Mouse (Mus musculus) embryonic facial prominence, embryonic 14.5 days (tissue): ENCODE measurements around the gene Bbs7. TPM values are rescaled to one million over a fixed set of nuclear protein-coding genes. Genes with fewer than 3 reads are reported as not detected.
"Not testable (repeated sequence)": the region's sequence is repeated elsewhere in the genome, so short reads cannot be mapped to it uniquely, and the experiment has no call there.

ENCODE experiments used
- ATAC-seq: fragments of 200-750 bp; cut with Nextera tagmentation; 2 replicates; pipeline ENCODE4 v1.8.0; 2017; ENCODE audit warnings: low read depth, moderate number of reproducible peaks, moderate TSS enrichment
- DNase-seq: peaks from one replicate; pipeline ENCODE4 v3.0.0-alpha.2; 2015; ENCODE audit warnings: low spot score
- H3K27ac ChIP-seq: fragments of 300-500 bp; sonication (generic); replicated peaks from 2 replicates; pipeline ENCODE4 v1.5.1; 2014; ENCODE audit warnings: low read depth, mild to moderate bottlenecking, low read length, moderate library complexity
- H3K27me3 ChIP-seq: fragments of 300-500 bp; sonication (generic); replicated peaks from 2 replicates; pipeline ENCODE4 v1.6.1; 2014; ENCODE audit warnings: low read length; ENCODE audit not compliant: control insufficient read depth, insufficient read depth
- H3K36me3 ChIP-seq: fragments of 300-500 bp; sonication (generic); 2 replicates; pipeline ENCODE4 v1.6.1; 2014; ENCODE audit warnings: low read length, mixed read lengths; ENCODE audit not compliant: control insufficient read depth, insufficient read depth
- H3K4me1 ChIP-seq: fragments of 300-500 bp; sonication (generic); 2 replicates; pipeline ENCODE4 v1.6.1; 2014; ENCODE audit warnings: antibody characterized with exemption, low read length; ENCODE audit not compliant: control insufficient read depth, insufficient read depth
- H3K4me2 ChIP-seq: fragments of 300-500 bp; sonication (generic); 2 replicates; pipeline ENCODE4 v1.6.1; 2014; ENCODE audit warnings: low read depth, mild to moderate bottlenecking, low read length, moderate library complexity, mixed read lengths
- H3K4me3 ChIP-seq: fragments of 300-500 bp; sonication (generic); 2 replicates; pipeline ENCODE4 v1.5.1; 2014; ENCODE audit warnings: low read depth, mild to moderate bottlenecking, low read length
- H3K9ac ChIP-seq: fragments of 300-500 bp; sonication (generic); 2 replicates; pipeline ENCODE4 v1.6.1; 2014; ENCODE audit warnings: low read depth, mild to moderate bottlenecking, low read length, moderate library complexity, mixed read lengths
- H3K9me3 ChIP-seq: fragments of 300-500 bp; sonication (generic); 2 replicates; pipeline ENCODE4 v1.6.1; 2016; ENCODE audit warnings: low read length; ENCODE audit not compliant: control insufficient read depth
- WGBS: fragments of 180-500 bp; shearing (Covaris S2); extraction: QIAGEN DNeasy Blood & Tissue Kit; methylation state at CpG from one replicate; pipeline ENCODE4 v1.1.7; 2014; 5-methylcytosine and 5-hydroxymethylcytosine counted together
- polyA plus RNA-seq: library from polyadenylated mRNA; unstranded; fragments of >200 nt; fragmentation: Nextera tagmentation; extraction: Ambion mirVana; gene quantifications from 2 replicates; pipeline ENCODE4 v1.2.1, GENCODE M21; 2014

The Bbs7 gene
- polyA plus RNA-seq, result 14.9 and 15.5 TPM in 2 replicates

- Histone ChIP-seq H3K36me3 (peaks cover 5% of the 10 kb centered on the region; the same call in 1 of the 2 replicates), H3K9me3 (no peaks in the 10 kb centered on the region), H3K4me3 (peak within 1 kb of the TSS; percentile 78), H3K4me2 (peak within 1 kb of the TSS; percentile 74), H3K27me3 (no peaks in the 10 kb centered on the region), H3K4me1 (0 out of 2 replicates have a peak, but pooled peaks cover 2% of the 10 kb centered on the region), H3K27ac (no peak within 1 kb of the TSS; the same call in 1 of the 2 replicates), H3K9ac (peak within 1 kb of the TSS; percentile 83)
- ATAC-seq (peak; percentile 99), DNase-seq (peak; percentile 99)
- whole genome bisulfite sequencing, result 4% methylated on average over 32 of the region's 38 CpGs
These were observed at the start of gene Bbs7 for GRCm38 (mm10) chr3:36613202-36613907. Gene Bbs7, minus strand, starts transcription at chr3:36613477.

GRCm38 (mm10) chr3:36645245-36645559, 31.9 kb upstream of the Bbs7 start:
- ATAC-seq, result not testable (repeated sequence)

GRCm38 (mm10) chr3:36644554-36645244, 31.4 kb upstream of the Bbs7 start:
- ATAC-seq (no peak), DNase-seq (no peak)
- WGBS, result 73% methylated on average over 3 of the region's 3 CpGs
- H3K36me3 ChIP-seq, result no peaks in the 10 kb centered on the region
- no peak overlapping the region for H3K27ac ChIP-seq
- H3K4me1 ChIP-seq, result no peaks in the 10 kb centered on the region
- no peak overlapping the region for H3K9ac ChIP-seq
- H3K4me3 ChIP-seq, result no peak overlapping the region
- H3K4me2 ChIP-seq, result no peak overlapping the region
- no peaks in the 10 kb centered on the region for H3K27me3 ChIP-seq
- H3K9me3 ChIP-seq, result no peaks in the 10 kb centered on the region

More at GRCm38 (mm10) chr3:36645245-36645559, 31.9 kb upstream of the Bbs7 start:
- not testable (repeated sequence) for H3K9me3 ChIP-seq, DNase-seq, H3K4me1 ChIP-seq, H3K27ac ChIP-seq, H3K4me3 ChIP-seq, H3K4me2 ChIP-seq, H3K9ac ChIP-seq, H3K27me3 ChIP-seq, H3K36me3 ChIP-seq

GRCm38 (mm10) chr3:36643354-36643753, 30.1 kb upstream of the Bbs7 start:
- WGBS, result 79% methylated on average over 3 of the region's 3 CpGs
- no peaks in the 10 kb centered on the region for H3K4me1 ChIP-seq

GRCm38 (mm10) chr3:36642736-36643135, 29.5 kb upstream of the Bbs7 start:
- H3K36me3 ChIP-seq, result no peaks in the 10 kb centered on the region
- no peak overlapping the region for H3K4me2 ChIP-seq
- no peaks in the 10 kb centered on the region for H3K4me1 ChIP-seq
- H3K4me3 ChIP-seq, result no peak overlapping the region
- no peak overlapping the region for H3K9ac ChIP-seq
- DNase-seq (no peak), ATAC-seq (no peak)
- H3K9me3 ChIP-seq, result no peaks in the 10 kb centered on the region
- 60% methylated on average over 13 of the region's 13 CpGs for WGBS
- H3K27me3 ChIP-seq, result no peaks in the 10 kb centered on the region
- H3K27ac ChIP-seq, result no peak overlapping the region

More at GRCm38 (mm10) chr3:36643354-36643753, 30.1 kb upstream of the Bbs7 start:
- Histone ChIP-seq H3K27ac (no peak overlapping the region), H3K9ac (no peak overlapping the region), H3K27me3 (no peaks in the 10 kb centered on the region), H3K36me3 (no peaks in the 10 kb centered on the region), H3K4me2 (no peak overlapping the region), H3K9me3 (no peaks in the 10 kb centered on the region), H3K4me3 (no peak overlapping the region)
- ATAC-seq, result no peak
- no peak for DNase-seq

- Histone ChIP-seq H3K27ac (no peak overlapping the region), H3K9me3 (no peaks in the 10 kb centered on the region), H3K4me3 (no peak overlapping the region), H3K27me3 (no peaks in the 10 kb centered on the region), H3K36me3 (no peaks in the 10 kb centered on the region), H3K4me1 (no peaks in the 10 kb centered on the region), H3K9ac (no peak overlapping the region), H3K4me2 (no peak overlapping the region)
- WGBS, result 67% methylated on average over 2 of the region's 2 CpGs
- ATAC-seq (no peak), DNase-seq (no peak)
These were observed 27.5 kb upstream of the Bbs7 start for GRCm38 (mm10) chr3:36640787-36641186.

- ATAC-seq (no peak), DNase-seq (no peak)
- H3K9ac ChIP-seq, result no peak overlapping the region
- no peaks in the 10 kb centered on the region for H3K9me3 ChIP-seq
- H3K27me3 ChIP-seq, result no peaks in the 10 kb centered on the region
- H3K27ac ChIP-seq, result no peak overlapping the region
- H3K4me3 ChIP-seq, result no peak overlapping the region
- 13% methylated on average over 4 of the region's 4 CpGs for WGBS
- H3K4me1 ChIP-seq, result no peaks in the 10 kb centered on the region
- no peak overlapping the region for H3K4me2 ChIP-seq
- H3K36me3 ChIP-seq, result no peaks in the 10 kb centered on the region
These were observed 22.2 kb upstream of the Bbs7 start for GRCm38 (mm10) chr3:36635449-36635848.

GRCm38 (mm10) chr3:36626803-36627202, 13.5 kb upstream of the Bbs7 start:
- no peaks in the 10 kb centered on the region for H3K9me3 ChIP-seq
- no peaks in the 10 kb centered on the region for H3K36me3 ChIP-seq
- H3K4me1 ChIP-seq, result no peaks in the 10 kb centered on the region
- H3K4me3 ChIP-seq, result no peak overlapping the region
- H3K27ac ChIP-seq, result no peak overlapping the region
- DNase-seq, result no peak
- no peak overlapping the region for H3K4me2 ChIP-seq
- H3K27me3 ChIP-seq, result no peaks in the 10 kb centered on the region
- ATAC-seq, result no peak
- 72% methylated on average over 2 of the region's 2 CpGs for WGBS
- H3K9ac ChIP-seq, result no peak overlapping the region

- 60% methylated on average over 7 of the region's 7 CpGs for WGBS
- H3K4me2 ChIP-seq, result no peak overlapping the region
These were observed 4.9 kb upstream of the Bbs7 start for GRCm38 (mm10) chr3:36618181-36618580.

More at GRCm38 (mm10) chr3:36618181-36618580, 4.9 kb upstream of the Bbs7 start:
- H3K27ac ChIP-seq, result no peak overlapping the region
- H3K9ac ChIP-seq, result no peak overlapping the region
- ATAC-seq, result no peak
- H3K27me3 ChIP-seq, result no peaks in the 10 kb centered on the region
- no peak for DNase-seq
- no peaks in the 10 kb centered on the region for H3K9me3 ChIP-seq
- no peak overlapping the region for H3K4me3 ChIP-seq
- no peaks in the 10 kb centered on the region for H3K36me3 ChIP-seq
- no peaks in the 10 kb centered on the region for H3K4me1 ChIP-seq
